Mouse (Mus musculus): ENCODE measurements at regions not wholly inside any gene's neighbourhood (a gene's known extent, or its start where the extent isn't known, plus 50 kb on each side); places are given as distances from the start of the nearest gene placed in this dataset.

DNA sequence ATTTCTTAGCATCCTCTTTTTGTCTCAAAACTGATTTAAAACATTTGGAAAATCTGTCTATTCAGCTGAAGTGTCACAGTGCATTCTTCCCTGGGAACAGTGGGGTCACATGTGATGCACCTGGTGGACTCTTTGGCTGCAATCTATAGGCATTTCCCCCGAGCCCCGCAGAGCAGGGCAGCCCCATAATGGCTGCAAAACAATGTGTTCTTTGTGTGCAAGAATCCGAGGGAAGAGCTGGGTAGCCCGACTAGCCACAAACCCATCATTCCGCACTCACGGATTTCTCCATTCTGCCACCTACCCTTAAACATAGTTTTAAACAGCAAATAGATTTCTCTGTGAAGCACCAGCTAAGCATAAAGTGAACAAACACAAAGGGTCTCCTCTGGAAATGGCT, 252.2 kb downstream of the Barhl2 start:
- ATAC-seq (ENCODE audit: insufficient number of reproducible peaks, low FRiP score, low TSS enrichment, low read depth) (no peak), DNase-seq (ENCODE audit: low spot score) (peak; percentile 37)
- Histone ChIP-seq H3K36me3 (ENCODE audit: control insufficient read depth, insufficient read depth, low read length) (no peaks in the 10 kb centered on the region), H3K9ac (ENCODE audit: low read length) (no peak overlapping the region), H3K9me3 (ENCODE audit: control insufficient read depth, low read length) (no peaks in the 10 kb centered on the region), H3K27ac (replicated peaks; ENCODE audit: low read depth, low read length) (no peak overlapping the region), H3K27me3 (ENCODE audit: control insufficient read depth, insufficient read depth, low read length) (no peaks in the 10 kb centered on the region), H3K4me1 (ENCODE audit: control insufficient read depth, insufficient read depth, low read length) (peaks cover 17% of the 10 kb centered on the region), H3K4me2 (ENCODE audit: low read depth, severe bottlenecking) (no peak overlapping the region), H3K4me3 (ENCODE audit: low read depth, low read length) (no peak overlapping the region)
- 58% methylated on average over 6 of the region's 6 CpGs for WGBS

GRCm38 (mm10) chr5:106200631-106201030, 257.3 kb downstream of the Barhl2 start:
- peaks cover 9% of the 10 kb centered on the region for H3K4me1 ChIP-seq (ENCODE audit: control insufficient read depth, insufficient read depth, low read length)
- H3K27ac ChIP-seq (replicated peaks; ENCODE audit: low read depth, low read length), result no peak overlapping the region
- no peak overlapping the region for H3K4me3 ChIP-seq (ENCODE audit: low read depth, low read length)
- H3K9me3 ChIP-seq (ENCODE audit: control insufficient read depth, low read length), result no peaks in the 10 kb centered on the region
- no peak overlapping the region for H3K9ac ChIP-seq (ENCODE audit: low read length)
- no peaks in the 10 kb centered on the region for H3K36me3 ChIP-seq (ENCODE audit: control insufficient read depth, insufficient read depth, low read length)
- ATAC-seq (ENCODE audit: insufficient number of reproducible peaks, low FRiP score, low TSS enrichment, low read depth) (no peak), DNase-seq (ENCODE audit: low spot score) (no peak)
- H3K4me2 ChIP-seq (ENCODE audit: low read depth, severe bottlenecking), result peak overlapping the region; percentile 22; the same call in 1 of the 2 replicates
- WGBS, result 51% methylated on average over 16 of the region's 16 CpGs
- H3K27me3 ChIP-seq (ENCODE audit: control insufficient read depth, insufficient read depth, low read length), result no peaks in the 10 kb centered on the region

DNA sequence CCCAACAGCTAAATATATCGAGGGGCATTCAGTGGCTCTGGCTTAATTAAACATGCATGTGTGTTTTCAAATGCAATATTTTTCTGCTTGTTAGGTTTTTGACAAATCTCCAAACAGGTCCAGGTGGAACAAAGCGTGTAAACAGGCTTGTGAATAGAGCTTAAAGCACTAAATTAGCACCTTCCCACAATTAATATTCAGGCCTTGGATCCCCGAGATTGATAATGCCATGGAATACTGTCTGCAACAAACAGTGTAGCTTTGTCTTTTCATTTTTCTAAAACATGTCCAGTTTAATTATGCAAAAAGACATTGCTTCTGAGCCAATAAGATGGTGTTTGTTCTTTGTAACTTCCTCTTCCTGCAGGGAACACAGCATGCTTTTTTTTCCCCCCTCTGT, 258.9 kb downstream of the Barhl2 start:
- Histone ChIP-seq H3K27me3 (ENCODE audit: control insufficient read depth, insufficient read depth, low read length) (no peaks in the 10 kb centered on the region), H3K27ac (replicated peaks; ENCODE audit: low read depth, low read length) (no peak overlapping the region), H3K9me3 (ENCODE audit: control insufficient read depth, low read length) (no peaks in the 10 kb centered on the region), H3K4me3 (ENCODE audit: low read depth, low read length) (no peak overlapping the region), H3K4me2 (ENCODE audit: low read depth, severe bottlenecking) (no peak overlapping the region), H3K9ac (ENCODE audit: low read length) (no peak overlapping the region), H3K4me1 (ENCODE audit: control insufficient read depth, insufficient read depth, low read length) (peaks cover 9% of the 10 kb centered on the region), H3K36me3 (ENCODE audit: control insufficient read depth, insufficient read depth, low read length) (no peaks in the 10 kb centered on the region)
- DNase-seq (ENCODE audit: low spot score) (no peak), ATAC-seq (ENCODE audit: insufficient number of reproducible peaks, low FRiP score, low TSS enrichment, low read depth) (no peak)
- WGBS, result 80% methylated on average over 3 of the region's 3 CpGs

- no peak for ATAC-seq (ENCODE audit: insufficient number of reproducible peaks, low FRiP score, low TSS enrichment, low read depth)
- H3K9me3 ChIP-seq (ENCODE audit: control insufficient read depth, low read length), result no peaks in the 10 kb centered on the region
- 91% methylated on average over 11 of the region's 11 CpGs for WGBS
These were observed 266.8 kb downstream of the Barhl2 start for GRCm38 (mm10) chr5:106191141-106191540.

DNA sequence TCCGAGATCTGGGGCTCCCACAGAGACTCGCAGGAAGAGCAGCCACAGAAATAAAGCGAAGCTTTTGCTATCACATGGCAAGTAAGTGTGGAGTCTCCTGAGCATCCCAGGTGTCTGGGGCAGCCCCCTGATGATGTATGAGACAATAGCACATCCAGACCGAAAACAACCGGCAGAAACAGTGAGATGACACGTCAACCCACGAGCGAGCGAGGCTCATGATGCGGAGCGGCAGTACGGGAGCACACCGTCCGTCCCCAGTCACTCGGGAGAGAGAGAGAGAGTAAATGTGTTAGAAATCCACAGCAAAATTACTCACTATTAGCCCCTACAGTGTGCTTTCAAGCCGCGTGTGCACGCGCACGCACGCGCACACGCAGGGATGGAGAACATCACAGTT, 276.2 kb downstream of the Barhl2 start:
- no peaks in the 10 kb centered on the region for H3K9me3 ChIP-seq (ENCODE audit: control insufficient read depth, low read length)
- H3K27me3 ChIP-seq (ENCODE audit: control insufficient read depth, insufficient read depth, low read length), result no peaks in the 10 kb centered on the region
- ATAC-seq (ENCODE audit: insufficient number of reproducible peaks, low FRiP score, low TSS enrichment, low read depth) (no peak), DNase-seq (ENCODE audit: low spot score) (no peak)
- no peak overlapping the region for H3K27ac ChIP-seq (replicated peaks; ENCODE audit: low read depth, low read length)
- no peak overlapping the region for H3K4me3 ChIP-seq (ENCODE audit: low read depth, low read length)
- WGBS, result 94% methylated on average over 23 of the region's 23 CpGs
- H3K36me3 ChIP-seq (ENCODE audit: control insufficient read depth, insufficient read depth, low read length), result no peaks in the 10 kb centered on the region
- no peak overlapping the region for H3K9ac ChIP-seq (ENCODE audit: low read length)
- H3K4me2 ChIP-seq (ENCODE audit: low read depth, severe bottlenecking), result no peak overlapping the region
- H3K4me1 ChIP-seq (ENCODE audit: control insufficient read depth, insufficient read depth, low read length), result no peaks in the 10 kb centered on the region

More at GRCm38 (mm10) chr5:106191141-106191540, 266.8 kb downstream of the Barhl2 start:
- H3K4me3 ChIP-seq (ENCODE audit: low read depth, low read length), result no peak overlapping the region
- no peaks in the 10 kb centered on the region for H3K36me3 ChIP-seq (ENCODE audit: control insufficient read depth, insufficient read depth, low read length)
- DNase-seq (ENCODE audit: low spot score), result no peak
- H3K9ac ChIP-seq (ENCODE audit: low read length), result no peak overlapping the region
- H3K4me2 ChIP-seq (ENCODE audit: low read depth, severe bottlenecking), result no peak overlapping the region
- H3K4me1 ChIP-seq (ENCODE audit: control insufficient read depth, insufficient read depth, low read length), result no peaks in the 10 kb centered on the region
- no peaks in the 10 kb centered on the region for H3K27me3 ChIP-seq (ENCODE audit: control insufficient read depth, insufficient read depth, low read length)
- H3K27ac ChIP-seq (replicated peaks; ENCODE audit: low read depth, low read length), result no peak overlapping the region

GRCm38 (mm10) chr5:106172162-106172561, 285.8 kb downstream of the Barhl2 start:
- no peak overlapping the region for H3K4me2 ChIP-seq (ENCODE audit: low read depth, severe bottlenecking)
- ATAC-seq (ENCODE audit: insufficient number of reproducible peaks, low FRiP score, low TSS enrichment, low read depth), result 0 out of 2 replicates have a peak, but pooled peaks have one; percentile 23
- no peak overlapping the region for H3K27ac ChIP-seq (replicated peaks; ENCODE audit: low read depth, low read length)
- no peaks in the 10 kb centered on the region for H3K9me3 ChIP-seq (ENCODE audit: control insufficient read depth, low read length)
- no peak overlapping the region for H3K9ac ChIP-seq (ENCODE audit: low read length)
- H3K4me1 ChIP-seq (ENCODE audit: control insufficient read depth, insufficient read depth, low read length), result peaks cover 9% of the 10 kb centered on the region; the same call in 1 of the 2 replicates
- no peaks in the 10 kb centered on the region for H3K36me3 ChIP-seq (ENCODE audit: control insufficient read depth, insufficient read depth, low read length)
- H3K27me3 ChIP-seq (ENCODE audit: control insufficient read depth, insufficient read depth, low read length), result no peaks in the 10 kb centered on the region
- WGBS, result 16% methylated on average over 3 of the region's 3 CpGs
- no peak overlapping the region for H3K4me3 ChIP-seq (ENCODE audit: low read depth, low read length)
- peak; percentile 43 for DNase-seq (ENCODE audit: low spot score)

- Histone ChIP-seq H3K27ac (replicated peaks; ENCODE audit: low read depth, low read length) (no peak overlapping the region), H3K27me3 (ENCODE audit: control insufficient read depth, insufficient read depth, low read length) (no peaks in the 10 kb centered on the region), H3K4me1 (ENCODE audit: control insufficient read depth, insufficient read depth, low read length) (peaks cover 9% of the 10 kb centered on the region; the same call in 1 of the 2 replicates), H3K36me3 (ENCODE audit: control insufficient read depth, insufficient read depth, low read length) (no peaks in the 10 kb centered on the region), H3K4me2 (ENCODE audit: low read depth, severe bottlenecking) (no peak overlapping the region), H3K9me3 (ENCODE audit: control insufficient read depth, low read length) (no peaks in the 10 kb centered on the region), H3K9ac (ENCODE audit: low read length) (no peak overlapping the region), H3K4me3 (ENCODE audit: low read depth, low read length) (no peak overlapping the region)
- DNase-seq (ENCODE audit: low spot score), result no peak
- WGBS, result 93% methylated on average over 4 of the region's 4 CpGs
- ATAC-seq (ENCODE audit: insufficient number of reproducible peaks, low FRiP score, low TSS enrichment, low read depth), result no peak
These were observed 287.6 kb downstream of the Barhl2 start for GRCm38 (mm10) chr5:106170405-106170804.

DNA sequence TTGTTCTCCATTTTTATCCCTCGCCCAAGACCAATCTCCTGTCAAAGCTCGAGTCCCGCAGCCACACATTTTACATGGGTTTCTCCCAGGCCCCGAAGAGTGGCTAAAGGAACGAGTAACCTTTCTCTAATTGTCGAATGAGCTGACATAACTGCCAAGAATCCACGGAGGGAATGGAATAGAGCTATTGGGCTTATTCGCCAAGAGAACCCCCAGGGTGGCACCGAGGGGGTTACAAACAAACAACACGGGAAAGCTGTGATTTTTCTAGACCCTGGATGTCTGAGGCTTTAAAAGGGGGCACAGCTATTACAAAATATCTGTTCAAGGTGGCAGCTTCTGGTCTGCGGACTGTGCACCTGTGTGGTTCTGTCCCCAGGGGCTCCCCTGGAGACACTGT, 290.4 kb downstream of the Barhl2 start:
- ATAC-seq (ENCODE audit: insufficient number of reproducible peaks, low FRiP score, low TSS enrichment, low read depth), result no peak
- 84% methylated on average over 11 of the region's 11 CpGs for WGBS
- Histone ChIP-seq H3K27me3 (ENCODE audit: control insufficient read depth, insufficient read depth, low read length) (no peaks in the 10 kb centered on the region), H3K4me2 (ENCODE audit: low read depth, severe bottlenecking) (no peak overlapping the region), H3K36me3 (ENCODE audit: control insufficient read depth, insufficient read depth, low read length) (no peaks in the 10 kb centered on the region), H3K9ac (ENCODE audit: low read length) (no peak overlapping the region), H3K9me3 (ENCODE audit: control insufficient read depth, low read length) (no peaks in the 10 kb centered on the region), H3K27ac (replicated peaks; ENCODE audit: low read depth, low read length) (no peak overlapping the region), H3K4me1 (ENCODE audit: control insufficient read depth, insufficient read depth, low read length) (peaks cover 9% of the 10 kb centered on the region; the same call in 1 of the 2 replicates), H3K4me3 (ENCODE audit: low read depth, low read length) (no peak overlapping the region)
- no peak for DNase-seq (ENCODE audit: low spot score)

DNA sequence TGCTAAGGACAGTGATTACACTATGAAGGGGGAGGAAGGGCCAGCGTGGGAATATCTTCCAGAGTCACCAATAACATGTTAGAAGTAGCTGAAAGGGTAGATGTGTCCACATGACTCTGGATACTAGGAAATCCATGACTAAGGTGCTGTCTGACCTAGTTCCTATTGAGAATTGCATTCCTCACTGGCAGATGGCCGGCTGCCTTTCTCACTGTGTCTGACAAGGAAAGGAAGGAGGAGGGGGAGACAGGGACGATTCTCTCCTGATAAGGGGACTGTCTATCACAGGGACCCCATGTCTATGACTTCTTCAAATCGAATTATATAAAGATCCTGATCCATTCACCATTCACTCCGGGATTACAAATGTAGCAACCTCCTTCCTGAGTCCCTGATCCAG, 289.9 kb downstream of the Zfp326 start:
- no peak for DNase-seq (ENCODE audit: low spot score)
- H3K4me1 ChIP-seq (ENCODE audit: control insufficient read depth, insufficient read depth, low read length), result no peaks in the 10 kb centered on the region
- no peak overlapping the region for H3K4me2 ChIP-seq (ENCODE audit: low read depth, severe bottlenecking)
- H3K36me3 ChIP-seq (ENCODE audit: control insufficient read depth, insufficient read depth, low read length), result no peaks in the 10 kb centered on the region
- no peak overlapping the region for H3K9ac ChIP-seq (ENCODE audit: low read length)
- H3K4me3 ChIP-seq (ENCODE audit: low read depth, low read length), result no peak overlapping the region
- H3K9me3 ChIP-seq (ENCODE audit: control insufficient read depth, low read length), result no peaks in the 10 kb centered on the region
- 74% methylated on average over 5 of the region's 5 CpGs for WGBS
- no peaks in the 10 kb centered on the region for H3K27me3 ChIP-seq (ENCODE audit: control insufficient read depth, insufficient read depth, low read length)
- no peak for ATAC-seq (ENCODE audit: insufficient number of reproducible peaks, low FRiP score, low TSS enrichment, low read depth)
- no peak overlapping the region for H3K27ac ChIP-seq (replicated peaks; ENCODE audit: low read depth, low read length)
